Mouse (Mus musculus): ENCODE measurements around the gene Rhoc.

Rhoc gene

DNA sequence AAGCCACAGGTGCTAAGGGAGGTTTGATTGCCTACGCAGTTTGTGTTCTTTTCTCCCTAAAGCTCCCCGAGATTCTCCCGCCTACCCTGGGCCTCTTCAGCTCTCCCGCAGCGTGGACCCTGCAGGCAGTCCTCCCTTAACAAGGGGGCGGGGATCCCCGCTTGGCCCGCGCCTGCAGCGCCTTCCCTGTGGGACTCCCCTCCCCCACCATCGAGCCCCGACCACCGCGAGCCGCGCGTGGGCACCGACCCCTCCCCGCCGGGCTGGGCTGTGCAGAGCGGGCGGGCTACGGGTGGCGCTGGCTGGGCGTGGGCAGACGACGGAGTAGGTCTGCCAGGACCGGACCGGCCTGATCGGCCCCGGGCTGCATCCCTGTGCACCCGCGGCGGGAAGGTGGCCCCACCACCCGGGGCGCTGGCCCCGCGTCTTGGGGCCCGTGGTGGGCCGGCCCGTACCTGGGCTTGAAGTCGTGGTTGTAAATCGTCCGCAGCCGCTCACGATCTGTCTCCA lies 29.4 kb downstream of the Rhoc start:
- peak; percentile 62 for DNase-seq

DNA sequence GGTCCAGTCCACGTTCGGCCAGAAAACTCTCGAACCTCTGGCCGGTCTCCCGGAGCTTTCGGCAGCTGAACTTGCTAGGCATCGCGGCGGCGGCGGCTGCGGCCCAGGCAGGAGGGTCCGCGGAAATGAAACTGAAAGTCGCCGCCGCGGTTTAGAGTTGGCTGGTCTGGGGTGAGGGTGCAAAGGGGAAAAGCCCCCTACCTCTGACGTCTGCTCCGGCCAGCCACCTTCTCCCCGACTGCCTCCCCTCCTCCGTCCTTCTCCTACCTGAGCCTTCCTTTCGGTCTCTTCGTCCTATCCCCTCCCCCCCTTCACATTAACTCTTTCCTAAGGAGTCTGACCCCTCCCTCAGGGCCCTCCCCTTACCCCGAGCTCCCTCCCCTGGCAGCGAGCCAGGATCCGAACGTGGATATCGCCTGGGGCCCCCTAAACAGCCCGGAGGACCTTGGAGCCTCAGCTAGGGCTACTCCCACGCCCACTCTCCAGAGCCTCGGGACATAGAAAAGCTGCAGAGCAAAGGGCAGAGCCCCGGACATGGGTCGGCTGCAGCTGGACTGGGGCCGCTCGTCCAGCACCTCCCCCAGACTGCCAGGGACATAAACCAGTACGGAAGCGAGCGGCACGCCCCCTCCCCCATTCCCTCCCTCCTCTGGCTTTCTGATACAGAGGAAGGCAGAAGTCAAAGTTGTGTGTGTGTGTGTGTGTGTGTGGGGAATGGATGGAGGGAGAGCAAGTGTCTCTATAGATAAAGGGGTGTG lies 30.0 kb downstream of the Rhoc start, which contains the start of gene Mov10:
Gene Mov10, minus strand, starts transcription at position 573 of the 758 bp plus-strand sequence.
- peak; percentile 84 for DNase-seq

- no peak for DNase-seq
Measured at GRCm38 (mm10) chr3:104818749-104819134, 30.6 kb downstream of the Rhoc start.

- no peak for DNase-seq
Measured at GRCm38 (mm10) chr3:104820426-104820825, 32.3 kb downstream of the Rhoc start.

GRCm38 (mm10) chr3:104822413-104822812 lies 34.2 kb downstream of the Rhoc start:
- no peak for DNase-seq

- no peak for DNase-seq
Measured at GRCm38 (mm10) chr3:104835797-104836196, 47.6 kb downstream of the Rhoc start.

DNA sequence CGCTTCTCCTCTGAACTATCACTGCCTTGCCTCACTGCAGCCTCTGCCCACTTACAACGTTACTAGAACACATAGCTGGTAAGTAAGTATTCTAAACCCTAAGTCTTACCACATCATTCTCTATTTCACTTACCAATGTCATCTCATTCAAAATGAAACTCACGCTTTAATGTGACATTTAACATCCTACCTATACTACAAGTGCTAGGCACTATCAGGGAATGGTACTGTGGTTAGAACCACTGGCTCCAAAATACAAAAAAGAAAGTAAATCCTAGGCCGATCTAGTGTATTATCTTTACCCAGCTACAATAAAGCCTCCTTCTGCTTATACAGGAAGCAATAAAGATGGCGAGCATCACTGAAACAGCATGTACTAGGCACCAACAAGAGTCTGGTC lies 52.9 kb downstream of the Rhoc start:
- DNase-seq, result no peak
